ENCODE assay signal across 18 mouse cellular contexts in the genomic region with DNA sequence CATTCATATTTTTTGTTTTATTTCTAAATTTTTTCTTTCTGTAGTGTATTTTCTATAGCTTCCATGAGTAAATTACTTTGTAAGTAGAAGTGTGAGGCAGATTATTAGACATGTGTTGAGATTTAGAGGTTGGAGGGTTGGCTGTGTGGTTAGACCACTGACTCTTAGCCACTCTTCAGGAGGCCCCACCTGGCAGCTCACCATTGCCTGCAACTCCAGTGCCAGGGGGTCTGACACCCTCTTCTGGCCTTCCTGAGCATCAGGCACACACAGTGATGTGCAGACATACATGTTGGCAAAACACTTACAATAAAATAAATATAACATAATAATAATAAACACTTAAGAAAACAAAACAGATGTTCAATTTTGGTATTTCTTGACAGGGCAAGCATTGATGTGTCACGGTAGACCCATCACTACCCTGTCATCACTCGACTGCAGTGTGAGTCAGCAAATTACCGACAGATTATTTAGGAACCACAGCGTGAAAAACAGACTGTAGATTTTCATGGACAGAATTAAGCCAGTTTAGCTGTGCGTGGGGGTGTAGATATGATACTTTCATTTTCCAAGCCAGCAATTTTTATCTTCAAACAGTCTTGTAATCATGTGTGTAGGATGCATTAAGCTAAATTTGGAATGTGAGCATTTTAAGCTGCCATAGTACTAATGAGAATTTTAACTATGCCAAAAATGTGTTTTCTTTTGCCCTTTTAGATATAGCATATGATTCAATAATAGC.
DNase-seq lines count a peak whose midpoint lies in the region; ATAC-seq and TF ChIP-seq lines count a peak whose summit lies in the region.
"Had no signal": no experiment of that assay in that cellular context is flagged by ENCODE, and none has a peak within 500 bp of the region (broad histone marks: within the 10 kb centered on the region; RNA-seq: fewer than 3 reads in every experiment).

No protein-coding gene starts in this region.

- WGBS in liver, embryonic 14.5 days (ENCODE audit: insufficient replicate concordance), result 24% methylated on average over 5 of the region's 5 CpGs
- 95% methylated on average over 5 of the region's 5 CpGs for WGBS in midbrain, embryonic 11.5 days
- WGBS in hindbrain, embryonic 13.5 days, result 86% methylated on average over 5 of the region's 5 CpGs
- 90% methylated on average over 5 of the region's 5 CpGs for WGBS in forebrain, embryonic 12.5 days

- TF ChIP-seq EP300 in liver, embryonic 14.5 days (IDR thresholded peaks at IDR 0.05; ENCODE audit: low read depth), result no peak

- H3K27me3 ChIP-seq in liver, embryonic 14.5 days (ENCODE audit: control insufficient read depth, insufficient read depth, low read length), result no peaks in the 10 kb centered on the region
- no peaks in the 10 kb centered on the region for H3K27me3 ChIP-seq in midbrain, embryonic 11.5 days (ENCODE audit: control insufficient read depth, insufficient read depth, low read length)
- no peaks in the 10 kb centered on the region for H3K27me3 ChIP-seq in hindbrain, embryonic 13.5 days
- H3K27me3 ChIP-seq in forebrain, embryonic 12.5 days, result no peaks in the 10 kb centered on the region
- H3K27me3 ChIP-seq: midbrain, embryonic 12.5 days had no signal

- no peak overlapping the region for H3K4me3 ChIP-seq in liver, embryonic 14.5 days (ENCODE audit: insufficient read depth in 1 of 2, low read depth in 2 of 2, low read length in 2 of 2)
- H3K4me3 ChIP-seq in midbrain, embryonic 11.5 days (ENCODE audit: low read depth, low read length), result no peak overlapping the region
- H3K4me3 ChIP-seq in hindbrain, embryonic 13.5 days, result no peak overlapping the region
- H3K4me3 ChIP-seq in forebrain, embryonic 12.5 days (replicated peaks), result no peak overlapping the region
- H3K4me3 ChIP-seq: forebrain, embryonic 10.5 days; limb, embryonic 10.5 days; midbrain, embryonic 12.5 days had no signal

- no peak overlapping the region for H3K4me2 ChIP-seq in liver, embryonic 14.5 days (ENCODE audit: low read depth)
- H3K4me2 ChIP-seq in midbrain, embryonic 11.5 days, result no peak overlapping the region
- no peak overlapping the region for H3K4me2 ChIP-seq in hindbrain, embryonic 13.5 days
- H3K4me2 ChIP-seq in forebrain, embryonic 12.5 days, result no peak overlapping the region
- H3K4me2 ChIP-seq: midbrain, embryonic 12.5 days had no signal

- no peaks in the 10 kb centered on the region for H3K36me3 ChIP-seq in liver, embryonic 14.5 days (replicated peaks; ENCODE audit: control insufficient read depth, insufficient read depth, low read depth)
- no peaks in the 10 kb centered on the region for H3K36me3 ChIP-seq in midbrain, embryonic 11.5 days (ENCODE audit: control insufficient read depth, insufficient read depth, low read length)
- no peaks in the 10 kb centered on the region for H3K36me3 ChIP-seq in hindbrain, embryonic 13.5 days
- H3K36me3 ChIP-seq in forebrain, embryonic 12.5 days (replicated peaks), result no peaks in the 10 kb centered on the region
- H3K36me3 ChIP-seq: forebrain, embryonic 10.5 days; limb, embryonic 10.5 days; midbrain, embryonic 12.5 days had no signal

- TF ChIP-seq CTCF in liver, embryonic 14.5 days (IDR thresholded peaks at IDR 0.05; ENCODE audit: low read depth), result no peak

- ATAC-seq in liver, embryonic 14.5 days (ENCODE audit: insufficient read depth), result peak; percentile 81; the same call in 1 of the 2 replicates
- ATAC-seq in midbrain, embryonic 11.5 days (ENCODE audit: low FRiP score), result no peak
- no peak for ATAC-seq in hindbrain, embryonic 13.5 days (ENCODE audit: low FRiP score)
- ATAC-seq in forebrain, embryonic 12.5 days (ENCODE audit: low FRiP score), result no peak
- ATAC-seq: activated CD4-positive, CD25-positive, alpha-beta regulatory T cell, adult 4 months; hindbrain, postnatal 0 days had no signal

- H3K27ac ChIP-seq in liver, embryonic 14.5 days, result no peak overlapping the region
- H3K27ac ChIP-seq in midbrain, embryonic 11.5 days (ENCODE audit: low read depth, low read length), result no peak overlapping the region
- H3K27ac ChIP-seq in hindbrain, embryonic 13.5 days, result no peak overlapping the region
- no peak overlapping the region for H3K27ac ChIP-seq in forebrain, embryonic 12.5 days
- H3K27ac ChIP-seq: forebrain, embryonic 10.5 days; hindbrain, postnatal 0 days; limb, embryonic 10.5 days; midbrain, embryonic 12.5 days had no signal

- H3K9me3 ChIP-seq in liver, embryonic 14.5 days (ENCODE audit: control insufficient read depth, low read length), result no peaks in the 10 kb centered on the region
- H3K9me3 ChIP-seq in midbrain, embryonic 11.5 days (ENCODE audit: control insufficient read depth, low read length), result no peaks in the 10 kb centered on the region
- H3K9me3 ChIP-seq in hindbrain, embryonic 13.5 days, result no peaks in the 10 kb centered on the region
- no peaks in the 10 kb centered on the region for H3K9me3 ChIP-seq in forebrain, embryonic 12.5 days
- H3K9me3 ChIP-seq: forebrain, embryonic 10.5 days; limb, embryonic 10.5 days; midbrain, embryonic 12.5 days had no signal

- no peak overlapping the region for H3K9ac ChIP-seq in liver, embryonic 14.5 days (replicated peaks)
- H3K9ac ChIP-seq in midbrain, embryonic 11.5 days (ENCODE audit: low read length), result no peak overlapping the region
- H3K9ac ChIP-seq in hindbrain, embryonic 13.5 days, result no peak overlapping the region
- H3K9ac ChIP-seq in forebrain, embryonic 12.5 days, result no peak overlapping the region
- H3K9ac ChIP-seq: midbrain, embryonic 12.5 days had no signal

- DNase-seq in frontal cortex, adult 2 months (ENCODE audit: extremely low spot score in 1 of 2, low spot score in 1 of 2), result peak; percentile 30 to 38
- DNase-seq in frontal cortex, postnatal 10 days (ENCODE audit: low spot score in 2 of 2), result no peak
- DNase-seq in 3134 (ENCODE audit: extremely low read depth, insufficient read length, low spot score), result peak; percentile 24
- DNase-seq in brain, adult 2 months (ENCODE audit: low read depth, low spot score), result peak; percentile 61
- peak; percentile 20 to 43 (median 42) for DNase-seq in liver, embryonic 14.5 days (ENCODE audit: low read depth in 3 of 3, low spot score in 3 of 3)
- DNase-seq in midbrain, embryonic 11.5 days (ENCODE audit: low spot score, missing footprints), result no peak
- DNase-seq: B cell, adult 2 months; cerebellum, postnatal 14 days; heart, adult 18-20 months; kidney, adult 8-10 months; thymus, postnatal 36 days had no signal

- peaks cover 0 to 4% of the 10 kb centered on the region in 2 experiments; a peak in 2 of 4 replicates for H3K4me1 ChIP-seq in liver, embryonic 14.5 days (replicated peaks; ENCODE audit: control insufficient read depth in 2 of 2, insufficient read depth in 2 of 2, low read length in 1 of 2)
- H3K4me1 ChIP-seq in midbrain, embryonic 11.5 days (ENCODE audit: control insufficient read depth, insufficient read depth, low read length), result no peaks in the 10 kb centered on the region
- H3K4me1 ChIP-seq in hindbrain, embryonic 13.5 days (replicated peaks), result no peaks in the 10 kb centered on the region
- no peaks in the 10 kb centered on the region for H3K4me1 ChIP-seq in forebrain, embryonic 12.5 days
- H3K4me1 ChIP-seq: forebrain, embryonic 10.5 days; limb, embryonic 10.5 days; midbrain, embryonic 12.5 days had no signal

Comparison
In these comparisons a context has a peak if more than half of its experiments do, and no peak if none do; other contexts are left out.
1. DNase-seq: peak in frontal cortex, adult 2 months (2 of 2), 3134 (single experiment), brain, adult 2 months (single experiment) and liver, embryonic 14.5 days (3 of 3); none in frontal cortex, postnatal 10 days (0 of 2) and midbrain, embryonic 11.5 days (single experiment).